Mouse (Mus musculus) intestine, postnatal 0 days (tissue): ENCODE data around the gene Susd1. TPM values are rescaled to one million over a fixed set of nuclear protein-coding genes. Genes with fewer than 3 reads are reported as not detected.

Experiments
- ATAC-seq: fragments of 200-750 bp; cut with Nextera tagmentation; 2 replicates; pipeline ENCODE4 v1.8.0; 2017; ENCODE audit warnings: mild to moderate bottlenecking, moderate TSS enrichment, moderate library complexity
- H3K27ac ChIP-seq: fragments of 300-500 bp; sonication (generic); 2 replicates; pipeline ENCODE4 v1.5.1; 2014; ENCODE audit warnings: mild to moderate bottlenecking, low read depth, low read length, moderate library complexity
- H3K27me3 ChIP-seq: fragments of 300-500 bp; sonication (generic); replicated peaks from 2 replicates; pipeline ENCODE4 v1.6.1; 2014; ENCODE audit warnings: low read length, mixed read lengths; ENCODE audit not compliant: control insufficient read depth, insufficient read depth
- H3K36me3 ChIP-seq: fragments of 300-500 bp; sonication (generic); 2 replicates; pipeline ENCODE4 v1.6.1; 2014; ENCODE audit warnings: mild to moderate bottlenecking, moderate library complexity; ENCODE audit not compliant: control insufficient read depth, insufficient read depth
- H3K4me1 ChIP-seq: fragments of 300-500 bp; sonication (generic); replicated peaks from 2 replicates; pipeline ENCODE4 v1.6.1; 2014; ENCODE audit warnings: antibody characterized with exemption, low read length, mixed read lengths; ENCODE audit not compliant: control insufficient read depth, insufficient read depth
- H3K4me2 ChIP-seq: fragments of 300-500 bp; sonication (generic); replicated peaks from 2 replicates; pipeline ENCODE4 v1.6.1; 2014; ENCODE audit warnings: low read depth, mild to moderate bottlenecking, moderate library complexity
- H3K4me3 ChIP-seq: fragments of 300-500 bp; sonication (generic); 2 replicates; pipeline ENCODE4 v1.5.1; 2014; ENCODE audit warnings: low read depth, low read length
- H3K9ac ChIP-seq: fragments of 300-500 bp; sonication (generic); 2 replicates; pipeline ENCODE4 v1.6.1; 2014; ENCODE audit warnings: mild to moderate bottlenecking, low read depth, low read length
- H3K9me3 ChIP-seq: fragments of 300-500 bp; sonication (generic); 2 replicates; pipeline ENCODE4 v1.6.1; 2016; ENCODE audit warnings: mixed run types; ENCODE audit not compliant: control insufficient read depth
- CTCF ChIP-seq: sonication (generic); IDR thresholded peaks from 2 replicates; pipeline ENCODE4 v1.5.1; 2016; ENCODE audit warnings: low read depth, mild to moderate bottlenecking, control low read depth, antibody characterized with exemption, moderate library complexity
- WGBS: fragments of 180-500 bp; shearing (Covaris S2); extraction: QIAGEN DNeasy Blood & Tissue Kit; methylation state at CpG from one replicate; pipeline ENCODE4 v1.1.7; 2014; 5-methylcytosine and 5-hydroxymethylcytosine counted together
- polyA plus RNA-seq: library from polyadenylated mRNA; unstranded; fragments of >200 nt; fragmentation: Nextera tagmentation; extraction: Ambion mirVana; gene quantifications from 2 replicates; pipeline ENCODE4 v1.2.1, GENCODE M21; 2015

Gene Susd1
- polyA plus RNA-seq, 1 experiment from 2014 or later, result 5.0 TPM

GRCm38 (mm10) chr4:59407766-59408165 is 30.7 kb downstream of the Susd1 start:
- H3K27ac ChIP-seq, result no peak overlapping the region
- H3K4me1 ChIP-seq, result no peaks in the 10 kb centered on the region
- no peaks in the 10 kb centered on the region for H3K36me3 ChIP-seq
- no peak overlapping the region for H3K4me2 ChIP-seq
- H3K9ac ChIP-seq, result no peak overlapping the region
- no peak for ATAC-seq
- H3K27me3 ChIP-seq, result no peaks in the 10 kb centered on the region
- no peaks in the 10 kb centered on the region for H3K9me3 ChIP-seq
- no peak overlapping the region for H3K4me3 ChIP-seq
- TF ChIP-seq CTCF, result 0 out of 2 replicates have a peak, but pooled peaks have one; percentile 11
- WGBS, result 78% methylated on average over 4 of the region's 4 CpGs

- Histone ChIP-seq H3K9me3 (no peaks in the 10 kb centered on the region), H3K27ac (no peak overlapping the region), H3K9ac (no peak overlapping the region), H3K27me3 (no peaks in the 10 kb centered on the region), H3K4me3 (no peak overlapping the region), H3K4me1 (no peaks in the 10 kb centered on the region), H3K36me3 (no peaks in the 10 kb centered on the region), H3K4me2 (no peak overlapping the region)
- ATAC-seq, result no peak
- 60% methylated on average over 6 of the region's 6 CpGs for WGBS
- no peak for TF ChIP-seq CTCF
These were observed 34.1 kb downstream of the Susd1 start for GRCm38 (mm10) chr4:59404375-59404774.

- Histone ChIP-seq H3K4me3 (no peak overlapping the region), H3K9me3 (no peaks in the 10 kb centered on the region), H3K36me3 (no peaks in the 10 kb centered on the region), H3K27me3 (no peaks in the 10 kb centered on the region), H3K27ac (no peak overlapping the region), H3K4me1 (no peaks in the 10 kb centered on the region), H3K4me2 (no peak overlapping the region), H3K9ac (no peak overlapping the region)
- TF ChIP-seq CTCF, result no peak
- 92% methylated on average over 10 of the region's 10 CpGs for WGBS
- ATAC-seq, result no peak
These were observed 37.5 kb downstream of the Susd1 start for GRCm38 (mm10) chr4:59400931-59401330.

- no peak for ATAC-seq
- WGBS, result 74% methylated on average over 4 of the region's 4 CpGs
- no peak overlapping the region for H3K4me3 ChIP-seq
These were observed 39.1 kb downstream of the Susd1 start for GRCm38 (mm10) chr4:59399343-59399742.

GRCm38 (mm10) chr4:59395528-59395927 is 42.9 kb downstream of the Susd1 start:
- Histone ChIP-seq H3K27me3 (no peaks in the 10 kb centered on the region), H3K27ac (no peak overlapping the region), H3K9me3 (no peaks in the 10 kb centered on the region), H3K36me3 (no peaks in the 10 kb centered on the region), H3K9ac (no peak overlapping the region), H3K4me1 (no peaks in the 10 kb centered on the region), H3K4me2 (no peak overlapping the region), H3K4me3 (no peak overlapping the region)
- no peak for ATAC-seq
- no peak for TF ChIP-seq CTCF
- 94% methylated on average over 2 of the region's 2 CpGs for WGBS

More at GRCm38 (mm10) chr4:59399343-59399742, 39.1 kb downstream of the Susd1 start:
- no peak overlapping the region for H3K9ac ChIP-seq
- no peaks in the 10 kb centered on the region for H3K4me1 ChIP-seq
- no peak overlapping the region for H3K4me2 ChIP-seq
- no peaks in the 10 kb centered on the region for H3K36me3 ChIP-seq
- no peaks in the 10 kb centered on the region for H3K9me3 ChIP-seq
- TF ChIP-seq CTCF, result no peak
- no peaks in the 10 kb centered on the region for H3K27me3 ChIP-seq
- H3K27ac ChIP-seq, result no peak overlapping the region

- H3K27me3 ChIP-seq, result no peaks in the 10 kb centered on the region
- ATAC-seq, result no peak
These were observed 44.3 kb downstream of the Susd1 start for GRCm38 (mm10) chr4:59394155-59394554.

More at GRCm38 (mm10) chr4:59394155-59394554, 44.3 kb downstream of the Susd1 start:
- Histone ChIP-seq H3K9me3 (no peaks in the 10 kb centered on the region), H3K4me3 (no peak overlapping the region), H3K4me1 (no peaks in the 10 kb centered on the region), H3K27ac (no peak overlapping the region), H3K4me2 (no peak overlapping the region), H3K36me3 (no peaks in the 10 kb centered on the region), H3K9ac (no peak overlapping the region)
- WGBS, result 88% methylated on average over 2 of the region's 2 CpGs
- no peak for TF ChIP-seq CTCF
